Comparison of ENCODE assay signal across 10 mouse cellular contexts in genomic region chr15:10818706-10819105, GRCm38 (mm10).
DNase-seq lines count a peak whose midpoint lies in the region; ATAC-seq and TF ChIP-seq lines count a peak whose summit lies in the region.
"Had no signal": no experiment of that assay in that cellular context is flagged by ENCODE, and none has a peak within 500 bp of the region (broad histone marks: within the 10 kb centered on the region; RNA-seq: fewer than 3 reads in every experiment).

No protein-coding gene starts in this region.

- intact Hi-C loops in heart, postnatal 14 days (cut with DNase I) = loop anchor here (2.0 to 5.0 kb wide), 2 partner anchors 54 to 104 kb away; partner anchors contain the start of gene Rai14

- no peak for DNase-seq in heart, postnatal 0 days (ENCODE audit: low spot score)
- DNase-seq in heart, postnatal 14 days = no peak
- no peak for DNase-seq in lung, postnatal 36 days
- no peak for DNase-seq in embryonic facial prominence, embryonic 14.5 days (ENCODE audit: low spot score)
- no peak for DNase-seq in cerebellum, postnatal 25 days
- DNase-seq: cerebellum, adult 9-11 months; thymus, postnatal 4 days had no signal

- H3K4me2 ChIP-seq in heart, postnatal 0 days (ENCODE audit: low read depth, low read length) = no peak overlapping the region
- peak overlapping the region; percentile 7; the same call in 1 of the 2 replicates for H3K4me2 ChIP-seq in lung, embryonic 15.5 days
- H3K4me2 ChIP-seq in embryonic facial prominence, embryonic 14.5 days (ENCODE audit: low read depth, low read length) = no peak overlapping the region
- H3K4me2 ChIP-seq in stomach, embryonic 16.5 days (ENCODE audit: low read depth, low read length) = no peak overlapping the region
- H3K4me2 ChIP-seq: forebrain, embryonic 15.5 days had no signal

- H3K4me1 ChIP-seq in heart, postnatal 0 days (ENCODE audit: control insufficient read depth, insufficient read depth) = 0 out of 2 replicates have a peak, but pooled peaks cover 5% of the 10 kb centered on the region
- H3K4me1 ChIP-seq in lung, embryonic 15.5 days = peaks cover 19% of the 10 kb centered on the region
- H3K4me1 ChIP-seq in embryonic facial prominence, embryonic 14.5 days (ENCODE audit: control insufficient read depth, insufficient read depth, low read length) = peaks cover 22% of the 10 kb centered on the region
- H3K4me1 ChIP-seq in stomach, embryonic 16.5 days (ENCODE audit: control insufficient read depth, insufficient read depth, low read length) = 0 out of 2 replicates have a peak, but pooled peaks cover 5% of the 10 kb centered on the region
- H3K4me1 ChIP-seq: forebrain, embryonic 15.5 days had no signal

- H3K4me3 ChIP-seq in heart, postnatal 0 days (ENCODE audit: low read depth, low read length) = no peak overlapping the region
- H3K4me3 ChIP-seq in lung, embryonic 15.5 days = no peak overlapping the region
- H3K4me3 ChIP-seq in embryonic facial prominence, embryonic 14.5 days (ENCODE audit: low read depth, low read length) = no peak overlapping the region
- H3K4me3 ChIP-seq in stomach, embryonic 16.5 days (replicated peaks; ENCODE audit: low read length) = no peak overlapping the region
- H3K4me3 ChIP-seq: forebrain, embryonic 15.5 days had no signal

- no peak for TF ChIP-seq CTCF in heart, postnatal 0 days (IDR thresholded peaks at IDR 0.05; ENCODE audit: low read depth)

- peak overlapping the region; percentile 67 for H3K27ac ChIP-seq in heart, postnatal 0 days (ENCODE audit: low read depth)
- peak overlapping the region; percentile 71 for H3K27ac ChIP-seq in lung, embryonic 15.5 days
- peak overlapping the region; percentile 46; the same call in 1 of the 2 replicates for H3K27ac ChIP-seq in embryonic facial prominence, embryonic 14.5 days (replicated peaks; ENCODE audit: low read depth, low read length)
- peak overlapping the region; percentile 22; the same call in 1 of the 2 replicates for H3K27ac ChIP-seq in stomach, embryonic 16.5 days (ENCODE audit: low read length)
- H3K27ac ChIP-seq: forebrain, embryonic 15.5 days had no signal

- H3K27me3 ChIP-seq in heart, postnatal 0 days (ENCODE audit: control insufficient read depth, insufficient read depth, low read length) = no peaks in the 10 kb centered on the region
- H3K27me3 ChIP-seq in lung, embryonic 15.5 days = no peaks in the 10 kb centered on the region
- H3K27me3 ChIP-seq in embryonic facial prominence, embryonic 14.5 days (replicated peaks; ENCODE audit: control insufficient read depth, insufficient read depth, low read length) = no peaks in the 10 kb centered on the region
- H3K27me3 ChIP-seq in stomach, embryonic 16.5 days (ENCODE audit: control insufficient read depth, insufficient read depth, low read length) = no peaks in the 10 kb centered on the region
- H3K27me3 ChIP-seq: forebrain, embryonic 15.5 days had no signal

- ATAC-seq in heart, postnatal 0 days (ENCODE audit: insufficient read depth, low read depth) = peak; percentile 4
- no peak for ATAC-seq in lung, embryonic 15.5 days (ENCODE audit: borderline replicate concordance, extremely low read depth, low FRiP score, low TSS enrichment)
- no peak for ATAC-seq in embryonic facial prominence, embryonic 14.5 days (ENCODE audit: low read depth)
- no peak for ATAC-seq in stomach, embryonic 16.5 days (ENCODE audit: insufficient read depth, low FRiP score)
- ATAC-seq: forebrain, embryonic 15.5 days had no signal

- no peaks in the 10 kb centered on the region for H3K9me3 ChIP-seq in heart, postnatal 0 days (replicated peaks; ENCODE audit: control insufficient read depth, low read length)
- H3K9me3 ChIP-seq in lung, embryonic 15.5 days = no peaks in the 10 kb centered on the region
- H3K9me3 ChIP-seq in embryonic facial prominence, embryonic 14.5 days (ENCODE audit: control insufficient read depth, low read length) = no peaks in the 10 kb centered on the region
- no peaks in the 10 kb centered on the region for H3K9me3 ChIP-seq in stomach, embryonic 16.5 days (replicated peaks; ENCODE audit: control insufficient read depth, low read length)
- H3K9me3 ChIP-seq: forebrain, embryonic 15.5 days had no signal

- H3K9ac ChIP-seq in heart, postnatal 0 days (replicated peaks; ENCODE audit: low read depth, low read length) = no peak overlapping the region
- no peak overlapping the region for H3K9ac ChIP-seq in lung, embryonic 15.5 days
- no peak overlapping the region for H3K9ac ChIP-seq in embryonic facial prominence, embryonic 14.5 days (ENCODE audit: low read depth, low read length)
- no peak overlapping the region for H3K9ac ChIP-seq in stomach, embryonic 16.5 days (ENCODE audit: low read length)
- H3K9ac ChIP-seq: forebrain, embryonic 15.5 days had no signal

- no peaks in the 10 kb centered on the region for H3K36me3 ChIP-seq in heart, postnatal 0 days (replicated peaks; ENCODE audit: control insufficient read depth, insufficient read depth, low read length)
- no peaks in the 10 kb centered on the region for H3K36me3 ChIP-seq in lung, embryonic 15.5 days
- no peaks in the 10 kb centered on the region for H3K36me3 ChIP-seq in embryonic facial prominence, embryonic 14.5 days (ENCODE audit: control insufficient read depth, insufficient read depth, low read length)
- H3K36me3 ChIP-seq in stomach, embryonic 16.5 days (ENCODE audit: control insufficient read depth, insufficient read depth, low read length) = no peaks in the 10 kb centered on the region
- H3K36me3 ChIP-seq: forebrain, embryonic 15.5 days had no signal

- no peak for TF ChIP-seq EP300 in heart, postnatal 0 days (IDR thresholded peaks at IDR 0.05; ENCODE audit: low read depth)

- whole genome bisulfite sequencing in heart, postnatal 0 days = 50% methylated on average over 1 of the region's 1 CpGs
- WGBS in lung, embryonic 15.5 days = 71% methylated on average over 1 of the region's 1 CpGs
- WGBS in embryonic facial prominence, embryonic 14.5 days = 77% methylated on average over 1 of the region's 1 CpGs
- WGBS in stomach, embryonic 16.5 days = 93% methylated on average over 1 of the region's 1 CpGs
